Mouse (Mus musculus): Measurements from ENCODE around the gene Mettl27. TPM values are rescaled to one million over a fixed set of nuclear protein-coding genes. Genes with fewer than 3 reads are reported as not detected.
"Not testable (repeated sequence)": the region's sequence is repeated elsewhere in the genome, so short reads cannot be mapped to it uniquely, and the experiment has no call there.

Gene Mettl27
- total RNA-seq, 2 experiments from 2014 or later = 9.6 to 10.9 TPM

GRCm38 (mm10) chr5:134946063-134946856, 14.1 kb downstream of the Mettl27 start:
- no peak for DNase-seq (ENCODE audit: low spot score in 2 of 2)
- intact Hi-C loops (cut with DNase I) = no loop called here

GRCm38 (mm10) chr5:134946857-134947255, 14.7 kb downstream of the Mettl27 start, which contains the start of gene Cldn4:
TSS of gene Cldn4 (minus strand) at chr5:134946934.
- no peak for DNase-seq (ENCODE audit: low spot score in 2 of 2)
- intact Hi-C loops (cut with DNase I) = no loop called here

- intact Hi-C loops (cut with DNase I) = no loop called here
- DNase-seq (ENCODE audit: low spot score in 2 of 2) = no peak
These were observed 15.4 kb downstream of the Mettl27 start for GRCm38 (mm10) chr5:134947420-134948084.

- DNase-seq (ENCODE audit: low spot score in 2 of 2) = no peak
- intact Hi-C loops (cut with DNase I) = no loop called here
These were observed 15.9 kb downstream of the Mettl27 start for GRCm38 (mm10) chr5:134948085-134948439.

- no peak for DNase-seq (ENCODE audit: low spot score in 2 of 2)
- intact Hi-C loops (cut with DNase I) = no loop called here
These were observed 19.1 kb downstream of the Mettl27 start for GRCm38 (mm10) chr5:134951053-134951884.

- DNase-seq (ENCODE audit: low spot score in 2 of 2) = no peak
- intact Hi-C loops (cut with DNase I) = no loop called here
These were observed 23.3 kb downstream of the Mettl27 start for GRCm38 (mm10) chr5:134955491-134955890.

- intact Hi-C loops (cut with DNase I) = no loop called here
- peak in 1 of 2 experiments; percentile 32 for DNase-seq (ENCODE audit: low spot score in 2 of 2)
These were observed 26.9 kb downstream of the Mettl27 start for GRCm38 (mm10) chr5:134959114-134959513.

GRCm38 (mm10) chr5:134960430-134960829, 28.3 kb downstream of the Mettl27 start:
- DNase-seq (ENCODE audit: low spot score in 2 of 2) = no peak
- intact Hi-C loops (cut with DNase I) = no loop called here

GRCm38 (mm10) chr5:134961519-134961918, 29.4 kb downstream of the Mettl27 start:
- intact Hi-C loops (cut with DNase I) = no loop called here
- DNase-seq (ENCODE audit: low spot score in 2 of 2) = no peak

GRCm38 (mm10) chr5:134963546-134963945, 31.4 kb downstream of the Mettl27 start:
- intact Hi-C loops (cut with DNase I) = no loop called here
- no peak for DNase-seq (ENCODE audit: low spot score in 2 of 2)

- DNase-seq (ENCODE audit: low spot score in 2 of 2) = not testable (repeated sequence)
- intact Hi-C loops (cut with DNase I) = loop anchor here (1.0 kb wide), 1 partner anchor 57 kb away; no protein-coding TSS in a partner anchor
These were observed 32.5 kb downstream of the Mettl27 start for GRCm38 (mm10) chr5:134964655-134965054.

GRCm38 (mm10) chr5:134965473-134965851, 33.3 kb downstream of the Mettl27 start:
- intact Hi-C loops (cut with DNase I) = loop anchor here (1.0 kb wide), 1 partner anchor 58 kb away; no protein-coding TSS in a partner anchor
- DNase-seq (ENCODE audit: low spot score in 2 of 2) = peak; percentile 48 to 69

GRCm38 (mm10) chr5:134965852-134966821, 34.0 kb downstream of the Mettl27 start:
- DNase-seq (ENCODE audit: low spot score in 2 of 2) = peak in 1 of 2 experiments; percentile 18
- intact Hi-C loops (cut with DNase I) = loop anchor here (1.0 kb wide), 1 partner anchor 59 kb away; no protein-coding TSS in a partner anchor

GRCm38 (mm10) chr5:134967164-134967944, 35.2 kb downstream of the Mettl27 start:
- intact Hi-C loops (cut with DNase I) = no loop called here
- DNase-seq (ENCODE audit: low spot score in 2 of 2) = no peak

GRCm38 (mm10) chr5:134970671-134971070, 38.5 kb downstream of the Mettl27 start:
- DNase-seq (ENCODE audit: low spot score in 2 of 2) = no peak
- intact Hi-C loops (cut with DNase I) = no loop called here

GRCm38 (mm10) chr5:134973081-134973480, 40.9 kb downstream of the Mettl27 start:
- no peak for DNase-seq (ENCODE audit: low spot score in 2 of 2)
- intact Hi-C loops (cut with DNase I) = no loop called here

- intact Hi-C loops (cut with DNase I) = no loop called here
- DNase-seq (ENCODE audit: low spot score in 2 of 2) = no peak
These were observed 41.4 kb downstream of the Mettl27 start for GRCm38 (mm10) chr5:134973526-134973925.

GRCm38 (mm10) chr5:134974294-134974693, 42.1 kb downstream of the Mettl27 start:
- intact Hi-C loops (cut with DNase I) = no loop called here
- no peak for DNase-seq (ENCODE audit: low spot score in 2 of 2)
